Comparison of ENCODE assay signal across 19 mouse cellular contexts in the genomic region with DNA sequence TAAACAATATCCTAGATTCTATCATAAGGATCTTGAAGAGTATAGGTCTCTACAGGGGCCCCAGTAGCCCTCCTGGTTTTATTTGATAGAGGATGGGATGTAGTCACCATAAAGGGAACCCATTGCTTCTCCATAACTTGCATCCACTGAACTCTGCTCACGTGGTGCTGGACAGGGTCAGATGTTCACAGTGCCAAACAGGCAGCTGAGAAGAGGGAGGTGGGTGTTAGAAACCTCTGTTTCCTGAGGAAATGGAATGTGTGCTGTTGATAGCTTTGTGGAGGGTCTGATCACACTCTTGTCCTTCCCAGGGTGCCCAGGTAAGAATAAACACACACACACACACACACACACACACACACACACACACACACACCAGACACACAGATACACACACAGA.
A peak's percentile ranks its signal among the peaks of the same experiment; 100 is the strongest.
DNase-seq lines count a peak whose midpoint lies in the region; ATAC-seq and TF ChIP-seq lines count a peak whose summit lies in the region.
"Had no signal": no experiment of that assay in that cellular context is flagged by ENCODE, and none has a peak within 500 bp of the region (broad histone marks: within the 10 kb centered on the region; RNA-seq: fewer than 3 reads in every experiment).

No protein-coding gene starts in this region.

- H3K4me1 ChIP-seq in heart, embryonic 12.5 days (replicated peaks): peaks cover 22% of the 10 kb centered on the region
- H3K4me1 ChIP-seq in kidney, embryonic 14.5 days (ENCODE audit: control insufficient read depth, insufficient read depth, low read length): peaks cover 35% of the 10 kb centered on the region
- peaks cover 41% of the 10 kb centered on the region for H3K4me1 ChIP-seq in kidney, embryonic 16.5 days (ENCODE audit: insufficient read depth, low read length)
- peaks cover 42% of the 10 kb centered on the region for H3K4me1 ChIP-seq in limb, embryonic 14.5 days (ENCODE audit: control insufficient read depth, insufficient read depth, low read length)

- 0 out of 2 replicates have a peak overlapping the region, but pooled peaks have one; percentile 30 for H3K27ac ChIP-seq in heart, embryonic 12.5 days (ENCODE audit: poor library complexity, severe bottlenecking)
- H3K27ac ChIP-seq in kidney, embryonic 14.5 days (ENCODE audit: low read depth, low read length): peak overlapping the region; percentile 84
- H3K27ac ChIP-seq in kidney, embryonic 16.5 days (ENCODE audit: low read length): peak overlapping the region; percentile 87
- H3K27ac ChIP-seq in limb, embryonic 14.5 days (replicated peaks; ENCODE audit: low read depth, low read length): peak overlapping the region; percentile 83; the same call in 1 of the 2 replicates
- H3K27ac ChIP-seq: hindbrain, embryonic 12.5 days had no signal

- no peak overlapping the region for H3K4me2 ChIP-seq in heart, embryonic 12.5 days
- no peak overlapping the region for H3K4me2 ChIP-seq in kidney, embryonic 14.5 days (replicated peaks; ENCODE audit: low read depth, low read length)
- H3K4me2 ChIP-seq in kidney, embryonic 16.5 days (replicated peaks; ENCODE audit: low read depth, low read length): no peak overlapping the region
- no peak overlapping the region for H3K4me2 ChIP-seq in limb, embryonic 14.5 days (replicated peaks; ENCODE audit: low read depth, low read length, severe bottlenecking)
- H3K4me2 ChIP-seq: hindbrain, embryonic 12.5 days; liver, embryonic 11.5 days; lung, embryonic 14.5 days had no signal

- no peak for ATAC-seq in heart, embryonic 12.5 days (ENCODE audit: insufficient number of reproducible peaks, low FRiP score)
- no peak for ATAC-seq in kidney, embryonic 14.5 days (ENCODE audit: low FRiP score, low TSS enrichment)
- ATAC-seq in kidney, embryonic 16.5 days (ENCODE audit: low FRiP score, low TSS enrichment): no peak
- no peak for ATAC-seq in limb, embryonic 14.5 days (ENCODE audit: low FRiP score, low read depth)
- ATAC-seq: forebrain, postnatal 0 days; midbrain, embryonic 16.5 days had no signal

- H3K36me3 ChIP-seq in heart, embryonic 12.5 days: no peaks in the 10 kb centered on the region
- H3K36me3 ChIP-seq in kidney, embryonic 14.5 days (ENCODE audit: control insufficient read depth, insufficient read depth, low read length): no peaks in the 10 kb centered on the region
- no peaks in the 10 kb centered on the region for H3K36me3 ChIP-seq in kidney, embryonic 16.5 days (ENCODE audit: insufficient read depth, low read length)
- H3K36me3 ChIP-seq in limb, embryonic 14.5 days (ENCODE audit: control insufficient read depth, insufficient read depth, low read length): no peaks in the 10 kb centered on the region
- H3K36me3 ChIP-seq: hindbrain, embryonic 12.5 days had no signal

- H3K9me3 ChIP-seq in heart, embryonic 12.5 days (replicated peaks): no peaks in the 10 kb centered on the region
- H3K9me3 ChIP-seq in kidney, embryonic 14.5 days (ENCODE audit: control insufficient read depth, low read length): no peaks in the 10 kb centered on the region
- H3K9me3 ChIP-seq in kidney, embryonic 16.5 days (ENCODE audit: low read length): no peaks in the 10 kb centered on the region
- no peaks in the 10 kb centered on the region for H3K9me3 ChIP-seq in limb, embryonic 14.5 days (ENCODE audit: control insufficient read depth, low read length)
- H3K9me3 ChIP-seq: hindbrain, embryonic 12.5 days had no signal

- H3K9ac ChIP-seq in heart, embryonic 12.5 days: no peak overlapping the region
- H3K9ac ChIP-seq in kidney, embryonic 14.5 days (ENCODE audit: low read depth, low read length): no peak overlapping the region
- no peak overlapping the region for H3K9ac ChIP-seq in kidney, embryonic 16.5 days (replicated peaks; ENCODE audit: low read length)
- H3K9ac ChIP-seq in limb, embryonic 14.5 days (ENCODE audit: low read depth, low read length, severe bottlenecking): no peak overlapping the region
- H3K9ac ChIP-seq: forebrain, postnatal 0 days; hindbrain, embryonic 12.5 days; lung, embryonic 14.5 days had no signal

- WGBS in heart, embryonic 12.5 days: 30% methylated on average over 1 of the region's 1 CpGs
- WGBS in kidney, embryonic 14.5 days: 7% methylated on average over 1 of the region's 1 CpGs
- 24% methylated on average over 1 of the region's 1 CpGs for WGBS in kidney, embryonic 16.5 days
- WGBS in limb, embryonic 14.5 days: 9% methylated on average over 1 of the region's 1 CpGs

- no peaks in the 10 kb centered on the region for H3K27me3 ChIP-seq in heart, embryonic 12.5 days (replicated peaks)
- H3K27me3 ChIP-seq in kidney, embryonic 14.5 days (ENCODE audit: control insufficient read depth, insufficient read depth, low read length): no peaks in the 10 kb centered on the region
- H3K27me3 ChIP-seq in kidney, embryonic 16.5 days (ENCODE audit: insufficient read depth, low read length): no peaks in the 10 kb centered on the region
- no peaks in the 10 kb centered on the region for H3K27me3 ChIP-seq in limb, embryonic 14.5 days (ENCODE audit: control insufficient read depth, insufficient read depth, low read length)
- H3K27me3 ChIP-seq: hindbrain, embryonic 12.5 days had no signal

- TF ChIP-seq POLR2A in limb, embryonic 14.5 days (IDR thresholded peaks at IDR 0.05; ENCODE audit: borderline replicate concordance, extremely low read depth, insufficient read depth, insufficient read length): no peak

- no peak overlapping the region for H3K4me3 ChIP-seq in heart, embryonic 12.5 days
- no peak overlapping the region for H3K4me3 ChIP-seq in kidney, embryonic 14.5 days (ENCODE audit: low read length)
- no peak overlapping the region for H3K4me3 ChIP-seq in kidney, embryonic 16.5 days (ENCODE audit: low read length)
- no peak overlapping the region for H3K4me3 ChIP-seq in limb, embryonic 14.5 days (replicated peaks; ENCODE audit: low read length)
- H3K4me3 ChIP-seq: hindbrain, embryonic 12.5 days had no signal

- DNase-seq in heart, adult 11 months: no peak
- DNase-seq in kidney, postnatal 4 days: no peak
- DNase-seq in limb, embryonic 14.5 days (ENCODE audit: low spot score): no peak
- DNase-seq in embryo, embryonic 10.5 days (ENCODE audit: low spot score): no peak
- no peak for DNase-seq in cerebellum, adult 9-10 months
- DNase-seq: adrenal gland, postnatal 36 days; cerebellum, adult 18-20 months; cerebellum, postnatal 36 days; forebrain, postnatal 0 days; lung, postnatal 4 days; right cerebral cortex, postnatal 4 days; thymus, adult 2 months had no signal

Comparison
In these comparisons a context has a peak if more than half of its experiments do, and no peak if none do; other contexts are left out.
1. H3K27ac ChIP-seq: peak in every context shown above with its lines; median percentile 87 in kidney, embryonic 16.5 days; 84 in kidney, embryonic 14.5 days; 83 in limb, embryonic 14.5 days; 30 in heart, embryonic 12.5 days.